Mouse (Mus musculus) retina, postnatal 1 day (tissue): ENCODE data around the gene Gpkow.
A peak's percentile ranks its signal among the peaks of the same experiment; 100 is the strongest.

Source experiments
- DNase-seq: peaks from one replicate; pipeline ENCODE4 v3.0.0-alpha.2; 2012

The Gpkow gene

DNA sequence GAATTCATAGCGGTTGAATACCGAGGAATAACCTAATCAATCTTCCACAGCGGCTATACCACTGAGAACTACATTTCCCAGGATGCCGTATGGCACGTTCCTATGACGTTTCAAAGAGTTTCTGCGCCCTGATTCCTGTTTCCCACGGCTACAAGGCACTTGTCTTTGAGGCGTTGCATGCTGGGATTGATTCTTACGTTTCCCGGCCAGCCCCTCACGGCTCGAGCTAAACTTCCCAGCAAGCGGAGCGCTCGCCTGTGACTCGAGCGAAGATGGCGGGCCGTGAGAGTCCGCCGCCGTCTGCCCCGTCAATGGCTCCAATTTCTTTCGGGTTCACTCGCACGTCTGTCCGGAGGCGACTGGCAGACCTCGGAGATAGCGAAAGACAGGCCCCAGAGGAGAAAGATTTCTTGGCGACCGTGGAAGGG, at the start of gene Gpkow:
TSS of gene Gpkow (plus strand) at position 178 of the 428 bp plus-strand sequence.
- DNase-seq, result peak; percentile 96

GRCm38 (mm10) chrX:7648671-7649304, 48.1 kb upstream of the Gpkow start:
- DNase-seq, result peak; percentile 95

DNA sequence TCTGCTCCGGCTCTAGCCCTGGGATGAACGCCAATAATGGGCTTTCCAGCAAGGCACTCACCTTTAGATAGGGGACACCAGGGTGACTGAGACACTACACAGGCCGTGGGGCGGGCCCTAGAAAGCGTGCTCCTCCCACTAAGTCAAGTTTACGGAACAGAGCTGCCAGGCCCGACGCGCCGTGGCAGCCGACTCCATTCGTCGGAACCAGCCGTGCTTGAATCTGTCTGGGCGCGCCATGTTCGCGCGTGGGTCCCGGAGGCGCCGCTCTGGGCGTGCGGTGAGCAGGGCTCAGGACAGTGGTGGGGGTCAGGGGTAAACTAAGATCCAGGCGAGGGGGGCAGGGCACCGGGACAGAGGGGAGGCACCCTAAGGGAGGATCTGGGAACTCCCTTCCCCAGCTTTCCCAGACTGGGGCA, 39.7 kb upstream of the Gpkow start, which contains the start of gene Prickle3:
TSS of gene Prickle3 (plus strand) at position 40 of the 419 bp plus-strand sequence.
- peak; percentile 33 for DNase-seq

- peak; percentile 53 for DNase-seq
Measured at GRCm38 (mm10) chrX:7658031-7658784, 38.7 kb upstream of the Gpkow start.

- DNase-seq, result no peak
Measured at GRCm38 (mm10) chrX:7658785-7659589, 37.9 kb upstream of the Gpkow start.

DNA sequence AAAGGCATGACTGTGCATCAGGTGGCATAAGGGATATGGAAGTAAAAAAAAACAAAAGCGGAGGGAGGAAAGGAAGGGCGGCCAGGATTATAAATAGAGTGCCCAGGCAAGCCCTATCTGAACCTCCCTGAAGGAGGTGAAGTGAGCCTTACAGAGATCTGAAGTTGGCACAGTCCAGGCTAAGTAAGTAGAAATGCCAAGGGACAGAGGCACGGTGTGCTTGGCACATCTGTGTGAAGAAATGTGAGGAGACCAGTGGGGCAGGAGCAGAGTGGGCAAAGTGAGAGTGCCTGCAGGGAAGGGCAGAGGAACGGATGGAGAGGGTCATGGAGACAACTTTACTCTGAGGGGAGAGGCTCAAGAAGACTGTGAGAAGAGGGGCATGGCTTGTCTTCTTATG, 35.8 kb upstream of the Gpkow start:
- no peak for DNase-seq

DNA sequence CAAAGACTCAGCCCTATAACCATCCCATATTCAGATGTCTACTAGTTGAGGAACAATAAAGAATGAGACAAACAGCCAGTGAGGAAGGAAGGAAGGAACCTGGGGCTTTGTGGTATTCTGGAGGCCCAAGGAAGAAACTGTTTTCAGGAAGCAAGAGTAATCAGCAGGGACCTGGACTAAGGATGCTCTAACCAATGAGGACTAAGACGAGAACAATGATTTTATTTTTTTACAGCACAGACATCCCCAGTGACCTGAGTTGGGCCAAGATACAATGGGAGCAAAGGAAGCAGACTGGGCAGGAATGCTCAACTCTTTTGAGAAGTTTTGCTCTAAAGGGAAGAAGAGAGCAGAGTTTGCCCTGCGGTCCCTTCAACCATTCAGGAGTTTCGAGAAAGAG, 34.0 kb upstream of the Gpkow start:
- DNase-seq, result no peak

GRCm38 (mm10) chrX:7664791-7665190, 32.1 kb upstream of the Gpkow start:
- DNase-seq, result no peak

- DNase-seq, result no peak
Measured at GRCm38 (mm10) chrX:7665739-7666502, 31.0 kb upstream of the Gpkow start.

- peak; percentile 72 for DNase-seq
Measured at GRCm38 (mm10) chrX:7670390-7670881, 26.5 kb upstream of the Gpkow start.

- DNase-seq, result no peak
Measured at GRCm38 (mm10) chrX:7670921-7671623, 25.9 kb upstream of the Gpkow start, which contains the start of gene Plp2. Gene Plp2 (minus strand): TSS chrX:7671390.

GRCm38 (mm10) chrX:7672739-7673138, 24.2 kb upstream of the Gpkow start:
- no peak for DNase-seq

GRCm38 (mm10) chrX:7673578-7674281, 23.2 kb upstream of the Gpkow start:
- no peak for DNase-seq

- DNase-seq, result peak; percentile 34
Measured at GRCm38 (mm10) chrX:7674284-7675000, 22.5 kb upstream of the Gpkow start.

DNA sequence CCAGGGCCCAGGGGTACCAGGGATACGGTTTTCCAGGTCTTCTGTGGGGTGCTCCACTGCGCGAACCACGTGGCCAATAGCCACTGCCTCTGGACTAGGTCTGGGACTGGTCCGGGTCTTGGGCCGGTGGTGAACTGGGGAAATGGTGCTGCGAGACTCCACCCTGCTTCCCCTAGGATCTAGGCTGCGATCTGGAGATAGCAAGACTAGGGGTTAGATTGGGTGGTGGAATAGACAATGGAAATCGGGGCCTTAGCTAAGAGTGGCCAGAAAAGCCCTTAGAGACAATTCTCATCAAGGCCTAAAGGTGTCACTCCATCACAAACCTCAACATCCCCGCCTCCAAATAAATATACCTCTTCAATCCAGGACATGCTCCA, 21.9 kb upstream of the Gpkow start:
- no peak for DNase-seq

DNA sequence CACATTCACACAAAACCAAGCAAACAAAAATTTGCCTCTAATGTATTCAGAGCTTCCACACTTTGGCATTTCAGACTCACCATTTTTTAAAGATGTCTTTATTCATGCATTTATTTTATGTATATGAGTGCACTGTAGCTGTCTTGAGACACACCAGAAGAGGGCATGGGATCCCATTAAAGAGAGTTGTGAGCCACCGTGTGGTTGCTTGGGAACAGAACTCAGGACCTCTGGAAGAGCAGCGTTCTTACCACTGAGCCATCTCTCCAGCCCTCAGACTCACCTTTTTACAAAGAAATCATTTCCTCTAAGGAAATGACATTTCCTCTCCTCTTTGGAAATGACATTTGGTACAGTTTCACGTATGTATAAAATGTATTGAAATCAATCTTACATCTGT, 17.9 kb upstream of the Gpkow start:
- DNase-seq, result no peak

DNA sequence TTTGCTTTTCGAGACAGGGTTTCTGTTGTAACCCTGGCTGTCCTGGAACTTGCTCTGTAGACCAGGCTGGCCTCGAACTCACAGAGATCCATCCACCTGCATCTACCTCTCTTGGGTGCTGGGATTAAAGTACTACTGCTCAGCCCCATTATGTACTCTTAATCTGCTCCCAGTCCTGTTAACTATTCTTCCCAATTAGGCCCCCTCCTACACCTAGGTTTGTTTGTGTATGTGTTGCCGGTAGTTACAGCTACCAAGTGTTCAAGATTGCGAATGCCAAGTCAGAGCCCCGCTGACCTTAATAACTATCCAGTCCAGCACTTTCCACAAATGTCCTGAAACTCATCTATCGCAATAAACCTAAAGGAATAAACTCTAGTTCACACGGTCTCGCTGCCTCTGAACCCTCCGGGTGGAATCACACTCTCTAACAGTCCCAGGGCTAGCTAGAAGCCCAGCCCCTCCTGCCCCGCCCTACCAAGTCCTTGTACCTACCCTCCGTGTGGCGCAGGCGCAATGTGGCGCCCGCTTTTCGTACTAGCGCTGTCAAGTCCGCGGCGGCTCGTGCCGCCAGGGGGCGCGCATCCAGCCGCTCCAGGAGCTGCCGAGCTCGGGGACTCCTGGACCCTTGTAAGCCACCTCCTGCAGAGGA, 17.4 kb upstream of the Gpkow start:
- DNase-seq, result peak; percentile 92

DNA sequence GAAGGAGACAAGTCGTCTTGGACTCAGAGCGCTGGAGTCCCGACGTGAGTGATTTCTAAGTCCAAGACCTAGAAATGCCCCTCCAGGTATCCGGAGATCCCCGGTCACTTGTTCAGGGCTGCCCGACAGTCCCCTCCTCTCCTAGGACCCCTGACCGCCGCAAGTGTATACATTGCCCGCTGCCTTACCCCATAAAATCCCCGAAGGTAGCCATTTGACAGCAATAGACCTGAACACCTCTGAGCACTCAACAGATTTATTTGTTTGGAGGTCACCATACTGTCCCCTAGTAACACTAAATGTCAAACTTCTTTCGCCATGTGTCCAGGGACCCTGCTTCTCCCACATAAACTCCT, 16.9 kb upstream of the Gpkow start:
- no peak for DNase-seq

DNA sequence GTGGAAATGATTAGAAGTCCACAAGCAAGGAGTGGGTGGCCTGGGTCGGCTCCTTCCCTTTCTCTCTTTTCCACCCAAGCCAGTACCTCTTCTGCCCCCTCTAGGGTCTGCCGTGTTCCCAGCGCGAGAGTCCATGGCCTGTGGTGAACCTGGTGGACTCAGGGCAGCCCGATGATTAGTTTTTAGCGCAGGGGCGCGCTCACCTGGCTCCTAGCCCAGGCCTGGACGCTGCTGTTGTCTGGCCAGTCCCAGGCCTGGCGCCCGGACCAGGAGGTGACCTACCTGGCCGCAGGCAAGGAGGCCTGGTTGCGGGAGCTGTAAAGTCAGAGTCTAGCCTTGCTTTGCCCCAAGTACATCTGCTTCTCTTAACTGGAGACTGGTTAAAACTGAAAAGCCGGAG, 16.1 kb upstream of the Gpkow start, which contains the start of gene Magix:
TSS of gene Magix (minus strand) at position 388 of the 400 bp plus-strand sequence.
- DNase-seq, result no peak

GRCm38 (mm10) chrX:7688321-7688720, 8.6 kb upstream of the Gpkow start:
- no peak for DNase-seq
